Mouse (Mus musculus) heart, embryonic 14.5 days (tissue): ENCODE data around the gene Myo1f. TPM values are rescaled to one million over a fixed set of nuclear protein-coding genes. Genes with fewer than 3 reads are reported as not detected.

Source experiments
- polyA plus RNA-seq: library from polyadenylated mRNA; unstranded; fragments of >200 nt; fragmentation: Nextera tagmentation; extraction: Ambion mirVana; gene quantifications from 2 replicates; pipeline ENCODE4 v1.2.1, GENCODE M21; 2014

The Myo1f gene
- polyA plus RNA-seq, 1 experiment from 2014 or later, result 2.1 TPM

Other genes with a start within 250 kb of the Myo1f start
- gene Zfp81, start 196.8 kb upstream of the Myo1f start, polyA plus RNA-seq, result 6.8 and 9.0 TPM in 2 replicates
- 7.3 and 7.8 TPM in 2 replicates for gene Zfp101, start 161.1 kb upstream of the Myo1f start, polyA plus RNA-seq
- not detected in 2 replicates for gene Actl9, start 122.8 kb upstream of the Myo1f start, polyA plus RNA-seq
- 28.9 and 32.7 TPM in 2 replicates for gene Adamts10, start 31.5 kb upstream of the Myo1f start, polyA plus RNA-seq
- gene Zfp414, start 73.4 kb downstream of the Myo1f start, polyA plus RNA-seq, result 48.4 and 51.5 TPM in 2 replicates
- gene Pram1, start 82.3 kb downstream of the Myo1f start, polyA plus RNA-seq, result 0.49 and 0.69 TPM in 2 replicates
- gene Hnrnpm, start 131.2 kb downstream of the Myo1f start, polyA plus RNA-seq, result 185 and 197 TPM in 2 replicates
- gene March2, start 163.0 kb downstream of the Myo1f start, polyA plus RNA-seq, result 71.0 and 85.3 TPM in 2 replicates
- 300 and 314 TPM in 2 replicates for gene Rab11b, start 204.8 kb downstream of the Myo1f start, polyA plus RNA-seq
- 13.5 and 16.4 TPM in 2 replicates for gene Angptl4, start 226.1 kb downstream of the Myo1f start, polyA plus RNA-seq